Mouse (Mus musculus) ES-E14 (cell line): ENCODE measurements around the gene Fgd2.

Experiments used
- HCFC1 ChIP-seq: IDR thresholded peaks from 2 replicates; pipeline ENCODE4 v1.6.1; 2012; ENCODE audit warnings: low read length, inconsistent platforms, borderline replicate concordance; ENCODE audit not compliant: insufficient read depth
- MAFK ChIP-seq: IDR thresholded peaks from 2 replicates; pipeline ENCODE4 v1.6.1; 2014; ENCODE audit warnings: mild to moderate bottlenecking, low read depth, low read length, inconsistent platforms; ENCODE audit not compliant: insufficient read depth
- ZNF384 ChIP-seq: IDR thresholded peaks from 2 replicates; pipeline ENCODE4 v1.6.1; 2012; ENCODE audit warnings: low read depth, low read length, inconsistent platforms

DNA sequence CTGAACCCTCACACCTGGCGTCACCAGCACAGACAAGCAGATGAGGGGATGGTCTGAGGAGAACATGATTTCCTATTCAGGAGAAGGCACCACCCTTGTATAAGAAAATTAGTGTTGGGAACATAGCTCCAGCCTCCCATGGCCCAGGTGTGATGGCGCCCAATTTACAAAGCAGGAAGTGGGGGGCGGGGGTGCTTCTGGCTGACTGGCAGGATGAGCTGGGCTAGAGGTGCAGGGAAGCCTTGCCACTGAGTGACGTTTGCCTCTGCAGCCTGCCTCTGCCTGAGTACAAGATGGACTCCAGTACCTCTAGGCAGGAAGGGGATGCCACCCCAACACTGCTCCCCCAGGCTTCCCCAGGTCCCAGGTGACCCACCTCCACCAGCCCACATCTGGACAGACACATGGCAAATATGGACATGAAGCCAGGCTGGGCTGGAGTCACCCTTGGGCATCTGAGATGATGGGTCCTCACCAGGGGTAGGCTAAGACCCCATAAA lies 28.5 kb upstream of the Fgd2 start:
- TF ChIP-seq ZNF384, result no peak
- no peak for TF ChIP-seq HCFC1
- no peak for TF ChIP-seq MAFK
